Mouse (Mus musculus): ENCODE measurements around the gene Fitm1. TPM values are rescaled to one million over a fixed set of nuclear protein-coding genes. Genes with fewer than 3 reads are reported as not detected.

The Fitm1 gene
- polyA plus RNA-seq (2015; fragmentation: Nextera tagmentation; extraction: Ambion mirVana): 0.23 TPM in 1 of 2 replicates, not detected in the other

- Histone ChIP-seq H3K27ac (no peak within 1 kb of the TSS), H3K9me3 (no peaks in the 10 kb centered on the region), H3K4me1 (peaks cover 20% of the 10 kb centered on the region), H3K27me3 (replicated peaks) (no peaks in the 10 kb centered on the region), H3K4me2 (no peak within 1 kb of the TSS), H3K36me3 (replicated peaks) (no peaks in the 10 kb centered on the region), H3K4me3 (no peak within 1 kb of the TSS), H3K9ac (no peak within 1 kb of the TSS)
- 82% methylated on average over 8 of the region's 8 CpGs for WGBS
- no peak for ATAC-seq (replicated peaks)
These were observed at the start of gene Fitm1 for GRCm38 (mm10) chr14:55575302-55575701. Gene Fitm1, plus strand, starts transcription at chr14:55575617.

GRCm38 (mm10) chr14:55526674-55527073 lies 48.7 kb upstream of the Fitm1 start:
- no peaks in the 10 kb centered on the region for H3K9me3 ChIP-seq
- no peak overlapping the region for H3K4me2 ChIP-seq
- H3K27me3 ChIP-seq (replicated peaks): no peaks in the 10 kb centered on the region
- no peak overlapping the region for H3K4me3 ChIP-seq
- 77% methylated on average over 2 of the region's 2 CpGs for WGBS
- H3K36me3 ChIP-seq (replicated peaks): no peaks in the 10 kb centered on the region
- H3K9ac ChIP-seq: no peak overlapping the region
- no peak overlapping the region for H3K27ac ChIP-seq
- H3K4me1 ChIP-seq: no peaks in the 10 kb centered on the region
- ATAC-seq (replicated peaks): no peak

- H3K4me3 ChIP-seq: no peak overlapping the region
- no peaks in the 10 kb centered on the region for H3K27me3 ChIP-seq (replicated peaks)
- no peak overlapping the region for H3K27ac ChIP-seq
- H3K9me3 ChIP-seq: no peaks in the 10 kb centered on the region
- H3K9ac ChIP-seq: no peak overlapping the region
- no peaks in the 10 kb centered on the region for H3K4me1 ChIP-seq
- no peaks in the 10 kb centered on the region for H3K36me3 ChIP-seq (replicated peaks)
- H3K4me2 ChIP-seq: no peak overlapping the region
- no peak for ATAC-seq (replicated peaks)
- 23% methylated on average over 3 of the region's 3 CpGs for WGBS
These were observed 47.5 kb upstream of the Fitm1 start for GRCm38 (mm10) chr14:55527940-55528339.

GRCm38 (mm10) chr14:55536116-55536745 lies 39.2 kb upstream of the Fitm1 start:
- H3K9ac ChIP-seq: no peak overlapping the region
- WGBS: 61% methylated on average over 6 of the region's 6 CpGs
- peaks cover 16% of the 10 kb centered on the region for H3K4me1 ChIP-seq
- no peak overlapping the region for H3K4me3 ChIP-seq
- H3K27me3 ChIP-seq (replicated peaks): no peaks in the 10 kb centered on the region
- no peaks in the 10 kb centered on the region for H3K36me3 ChIP-seq (replicated peaks)
- no peak overlapping the region for H3K4me2 ChIP-seq
- no peaks in the 10 kb centered on the region for H3K9me3 ChIP-seq
- no peak for ATAC-seq (replicated peaks)
- no peak overlapping the region for H3K27ac ChIP-seq

- peak within 1 kb of the TSS; percentile 79 for H3K9ac ChIP-seq
- H3K4me1 ChIP-seq: peaks cover 20% of the 10 kb centered on the region
- H3K36me3 ChIP-seq (replicated peaks): no peaks in the 10 kb centered on the region; the same call in 1 of the 2 replicates
- whole genome bisulfite sequencing: 1% methylated on average over 32 of the region's 32 CpGs
- ATAC-seq (replicated peaks): peak; percentile 89
- H3K4me3 ChIP-seq: peak within 1 kb of the TSS; percentile 52
- no peaks in the 10 kb centered on the region for H3K27me3 ChIP-seq (replicated peaks)
- H3K27ac ChIP-seq: peak within 1 kb of the TSS; percentile 89
- H3K4me2 ChIP-seq: peak within 1 kb of the TSS; percentile 92
- H3K9me3 ChIP-seq: no peaks in the 10 kb centered on the region
These were observed 35.2 kb upstream of the Fitm1 start, which contains the start of gene Pck2 for GRCm38 (mm10) chr14:55540067-55540786. Gene Pck2, plus strand, starts transcription at chr14:55540266.

GRCm38 (mm10) chr14:55540787-55541321 lies 34.6 kb upstream of the Fitm1 start:
- peak; percentile 60 for ATAC-seq (replicated peaks)
- Histone ChIP-seq H3K27ac (peak overlapping the region; percentile 89), H3K4me1 (peaks cover 20% of the 10 kb centered on the region), H3K9ac (peak overlapping the region; percentile 79), H3K27me3 (replicated peaks) (no peaks in the 10 kb centered on the region), H3K4me2 (peak overlapping the region; percentile 92), H3K4me3 (peak overlapping the region; percentile 52), H3K36me3 (replicated peaks) (peaks cover 3% of the 10 kb centered on the region; the same call in 1 of the 2 replicates), H3K9me3 (no peaks in the 10 kb centered on the region)
- WGBS: 4% methylated on average over 10 of the region's 10 CpGs

- Histone ChIP-seq H3K36me3 (replicated peaks) (peaks cover 3% of the 10 kb centered on the region; the same call in 1 of the 2 replicates), H3K4me2 (no peak overlapping the region), H3K9ac (no peak overlapping the region), H3K27me3 (replicated peaks) (no peaks in the 10 kb centered on the region), H3K4me1 (peaks cover 20% of the 10 kb centered on the region), H3K4me3 (no peak overlapping the region), H3K9me3 (no peaks in the 10 kb centered on the region), H3K27ac (no peak overlapping the region)
- ATAC-seq (replicated peaks): no peak
- WGBS: 95% methylated on average over 12 of the region's 12 CpGs
These were observed 33.1 kb upstream of the Fitm1 start for GRCm38 (mm10) chr14:55542268-55542667.

GRCm38 (mm10) chr14:55544334-55544733 lies 31.1 kb upstream of the Fitm1 start:
- Histone ChIP-seq H3K4me2 (no peak overlapping the region), H3K27ac (no peak overlapping the region), H3K27me3 (replicated peaks) (no peaks in the 10 kb centered on the region), H3K9ac (no peak overlapping the region), H3K36me3 (replicated peaks) (peaks cover 16% of the 10 kb centered on the region; the same call in 1 of the 2 replicates), H3K4me3 (no peak overlapping the region), H3K9me3 (no peaks in the 10 kb centered on the region), H3K4me1 (peaks cover 20% of the 10 kb centered on the region)
- no peak for ATAC-seq (replicated peaks)
- 74% methylated on average over 9 of the region's 9 CpGs for WGBS

- H3K9me3 ChIP-seq: no peaks in the 10 kb centered on the region
These were observed 25.2 kb upstream of the Fitm1 start for GRCm38 (mm10) chr14:55550191-55550590.

GRCm38 (mm10) chr14:55551347-55551746 lies 24.1 kb upstream of the Fitm1 start:
- Histone ChIP-seq H3K36me3 (replicated peaks) (0 out of 2 replicates have a peak, but pooled peaks cover 12% of the 10 kb centered on the region), H3K4me1 (no peaks in the 10 kb centered on the region), H3K4me3 (no peak overlapping the region), H3K9me3 (no peaks in the 10 kb centered on the region), H3K9ac (no peak overlapping the region), H3K27me3 (replicated peaks) (no peaks in the 10 kb centered on the region), H3K4me2 (no peak overlapping the region), H3K27ac (no peak overlapping the region)
- no peak for ATAC-seq (replicated peaks)
- 63% methylated on average over 5 of the region's 5 CpGs for WGBS

More at GRCm38 (mm10) chr14:55550191-55550590, 25.2 kb upstream of the Fitm1 start:
- H3K36me3 ChIP-seq (replicated peaks): 0 out of 2 replicates have a peak, but pooled peaks cover 16% of the 10 kb centered on the region
- no peak overlapping the region for H3K4me3 ChIP-seq
- H3K27me3 ChIP-seq (replicated peaks): no peaks in the 10 kb centered on the region
- 79% methylated on average over 6 of the region's 6 CpGs for WGBS
- no peak overlapping the region for H3K4me2 ChIP-seq
- H3K27ac ChIP-seq: no peak overlapping the region
- ATAC-seq (replicated peaks): no peak
- H3K9ac ChIP-seq: no peak overlapping the region
- no peaks in the 10 kb centered on the region for H3K4me1 ChIP-seq

GRCm38 (mm10) chr14:55551794-55552193 lies 23.6 kb upstream of the Fitm1 start:
- Histone ChIP-seq H3K9me3 (no peaks in the 10 kb centered on the region), H3K27ac (no peak overlapping the region), H3K9ac (no peak overlapping the region), H3K36me3 (replicated peaks) (0 out of 2 replicates have a peak, but pooled peaks cover 12% of the 10 kb centered on the region), H3K4me1 (peaks cover under 1% of the 10 kb centered on the region; the same call in 1 of the 2 replicates), H3K4me2 (no peak overlapping the region), H3K27me3 (replicated peaks) (no peaks in the 10 kb centered on the region), H3K4me3 (no peak overlapping the region)
- 83% methylated on average over 8 of the region's 8 CpGs for WGBS
- ATAC-seq (replicated peaks): no peak

GRCm38 (mm10) chr14:55554635-55555034 lies 20.8 kb upstream of the Fitm1 start:
- no peaks in the 10 kb centered on the region for H3K27me3 ChIP-seq (replicated peaks)
- no peaks in the 10 kb centered on the region for H3K9me3 ChIP-seq
- no peaks in the 10 kb centered on the region for H3K36me3 ChIP-seq (replicated peaks)
- H3K9ac ChIP-seq: no peak overlapping the region
- H3K4me2 ChIP-seq: no peak overlapping the region
- H3K27ac ChIP-seq: no peak overlapping the region
- ATAC-seq (replicated peaks): no peak
- peaks cover 9% of the 10 kb centered on the region for H3K4me1 ChIP-seq
- no peak overlapping the region for H3K4me3 ChIP-seq

Data from midbrain, embryonic 15.5 days (tissue).